Mouse (Mus musculus) left cerebral cortex, adult 18-20 months (tissue): Measurements from ENCODE around the gene Ermard. TPM values are rescaled to one million over a fixed set of nuclear protein-coding genes. Genes with fewer than 3 reads are reported as not detected.

ENCODE experiments used
- DNase-seq, 2 experiments: peaks; one replicate each; pipeline ENCODE4 v3.0.0; 2021 to 2022; ENCODE audit warnings: low spot score in 2 of 2, mixed read lengths in 1 of 2
- total RNA-seq, 2 experiments: library from RNA; stranded (reverse); gene quantifications; 2 replicates each; pipeline ENCODE4 v1.2.3; 2021

Gene Ermard
- total RNA-seq, 2 experiments from 2014 or later: 46.5 to 53.4 TPM

DNA sequence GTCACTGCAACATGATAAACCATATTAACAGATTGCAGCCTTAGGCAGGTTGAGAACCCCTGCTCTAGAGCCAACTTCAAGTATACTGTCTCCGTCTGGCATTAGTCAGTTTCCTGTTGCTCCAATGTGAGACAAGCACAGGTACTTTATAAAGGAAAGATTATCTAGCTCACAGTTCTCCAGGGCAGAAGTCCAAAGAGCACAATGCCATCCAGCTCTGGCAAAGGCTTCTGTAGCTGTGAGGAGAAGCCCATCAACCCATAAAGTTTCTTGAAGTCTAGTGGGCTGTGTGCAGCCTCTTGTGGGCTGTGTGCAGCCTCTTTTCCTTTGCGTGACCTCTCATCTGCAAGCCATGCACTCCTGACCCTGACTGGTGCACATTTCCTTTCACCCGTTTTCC is 74.5 kb downstream of the Ermard start:
- DNase-seq: no peak

DNA sequence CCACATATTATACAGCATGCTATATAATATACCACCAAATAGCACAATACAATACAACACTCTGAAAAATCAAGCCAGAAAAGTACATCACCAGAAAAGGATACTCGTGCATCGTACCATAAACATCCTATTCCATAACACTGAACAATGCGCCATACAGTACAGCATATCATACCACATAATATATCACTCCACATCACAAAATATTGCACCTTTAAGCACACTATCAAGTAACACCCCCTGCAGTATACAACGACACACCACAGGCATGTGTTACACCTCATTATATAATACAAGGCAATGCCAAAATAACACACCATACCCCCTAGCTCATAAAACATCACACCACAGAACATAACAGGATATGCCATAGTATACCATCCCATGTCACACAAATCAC is 79.1 kb downstream of the Ermard start:
- DNase-seq: no peak

DNA sequence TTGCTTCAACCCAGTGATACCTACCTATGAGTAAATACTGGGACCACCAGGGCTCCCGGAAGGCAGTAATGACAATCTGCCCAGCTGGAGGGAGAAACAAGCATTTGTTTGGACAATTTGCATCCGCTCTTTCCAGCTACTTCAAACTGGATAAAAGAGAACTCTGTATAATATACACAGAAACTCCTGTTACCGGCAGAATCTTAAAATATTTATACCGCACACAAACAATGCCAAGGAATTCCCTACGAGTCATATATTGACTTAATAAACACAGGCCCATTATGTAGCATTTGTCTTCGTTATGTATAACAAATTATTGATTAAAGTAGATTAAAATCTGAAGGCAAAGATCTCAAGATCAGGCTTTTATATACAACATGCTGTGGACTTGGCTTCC is 79.6 kb downstream of the Ermard start:
- DNase-seq: no peak

DNA sequence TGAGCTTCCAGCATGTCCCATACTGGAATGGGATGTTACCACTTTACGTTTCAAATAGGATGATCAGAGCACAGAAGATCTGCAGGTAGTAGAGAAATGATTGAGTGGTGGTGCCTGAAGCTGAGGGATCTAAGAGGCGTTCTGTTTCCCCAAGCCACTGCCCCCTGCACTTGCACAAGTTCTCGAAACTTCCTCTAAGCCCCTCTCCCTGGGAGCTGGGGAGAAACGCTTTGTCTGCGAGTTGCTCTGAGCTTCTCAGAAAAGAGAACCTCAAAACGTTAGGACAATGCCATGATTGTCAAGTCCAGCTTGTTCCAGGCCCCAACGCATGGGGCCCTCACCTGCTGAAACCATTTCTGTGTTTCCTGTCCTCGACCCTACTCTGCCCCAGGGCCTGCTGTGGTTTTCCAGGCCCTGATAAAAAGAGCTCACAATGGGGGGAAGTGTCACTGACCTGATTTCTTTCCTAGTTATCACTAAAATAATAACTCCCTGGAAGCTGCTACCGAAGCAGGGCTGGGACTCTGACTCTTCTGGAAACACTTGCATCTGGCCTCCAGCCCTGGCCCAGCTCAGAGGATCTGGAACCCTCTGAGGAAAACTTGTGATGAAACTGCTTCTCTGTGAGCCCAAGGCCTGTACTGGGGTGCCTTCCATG is 88.8 kb downstream of the Ermard start:
- no peak for DNase-seq

DNA sequence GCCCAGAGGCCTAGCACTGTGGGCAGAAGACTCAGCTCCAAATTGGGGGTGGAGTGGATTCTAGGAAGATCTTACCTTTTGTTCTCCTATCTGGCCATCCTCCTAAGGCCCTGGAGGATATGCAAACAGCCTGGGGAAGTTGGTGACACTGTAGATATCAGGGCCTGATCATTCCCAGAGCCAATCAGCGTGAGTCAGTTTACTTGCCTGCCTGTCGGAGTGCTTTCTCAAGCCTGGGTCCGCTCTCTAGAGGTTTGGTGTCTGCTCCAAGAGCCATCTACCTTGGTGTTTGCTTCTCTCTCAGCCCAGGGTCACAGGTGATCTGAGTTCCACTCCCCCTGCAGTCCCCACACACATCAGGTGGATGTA is 89.3 kb downstream of the Ermard start:
- DNase-seq: no peak

DNA sequence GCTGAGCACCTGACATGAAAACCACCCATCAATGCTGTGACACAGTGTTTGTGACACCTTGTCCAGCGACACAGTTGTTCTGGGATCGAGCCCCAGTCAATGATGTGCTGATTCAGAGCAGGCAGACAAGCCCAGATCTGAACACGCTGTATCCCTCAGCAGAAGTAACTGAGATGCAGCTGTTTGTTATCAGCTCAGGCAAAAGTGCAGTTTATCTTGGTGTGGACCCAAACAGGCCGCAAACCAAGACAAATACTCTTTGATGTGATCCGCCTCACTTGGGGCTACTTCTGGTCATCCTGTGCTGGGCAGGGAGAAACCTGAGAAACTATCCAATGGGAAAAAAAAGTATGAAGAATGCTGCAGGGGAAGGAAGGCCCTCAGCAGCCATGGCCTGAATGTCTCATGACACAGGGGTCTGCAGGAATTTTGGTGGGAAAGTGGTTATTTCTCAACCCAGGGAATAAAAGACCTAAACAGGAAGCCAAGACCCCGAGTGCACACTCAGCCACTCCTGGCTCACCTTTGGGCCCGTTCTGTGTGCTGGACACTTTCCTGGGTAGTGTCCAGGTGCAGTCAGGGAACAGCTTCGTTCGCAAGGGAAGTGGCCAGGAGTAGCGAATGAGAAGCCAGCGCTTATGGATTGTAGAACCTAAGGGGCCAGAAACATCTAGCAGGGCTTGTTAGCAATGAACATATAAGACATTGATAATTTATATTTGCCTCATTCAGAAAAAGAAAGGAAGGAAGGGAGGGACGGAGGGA is 94.1 kb downstream of the Ermard start:
- DNase-seq: no peak

DNA sequence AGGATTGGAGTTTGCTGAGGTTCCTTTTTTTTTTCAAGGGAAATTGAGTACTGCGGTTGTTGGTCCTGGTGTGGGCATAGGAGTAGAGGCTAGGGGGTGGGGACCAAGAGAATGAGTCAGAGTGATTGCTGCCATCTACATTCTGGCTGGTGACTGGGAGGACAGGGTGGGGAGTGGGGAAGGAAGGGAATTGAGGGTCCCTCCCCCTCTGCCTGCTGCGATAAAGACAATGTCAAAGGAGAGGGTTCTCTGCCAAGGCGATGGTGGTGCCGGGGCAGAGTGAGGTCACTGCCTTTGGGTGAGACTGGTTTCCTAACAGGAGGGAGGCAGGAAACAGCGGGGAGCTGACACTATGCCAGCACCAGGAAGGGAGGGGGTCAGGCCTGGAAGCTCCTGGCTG is 96.4 kb downstream of the Ermard start:
- no peak for DNase-seq

Other genes with a start within 250 kb of the Ermard start
- 1 to 10 TPM; 3.0 to 3.9 TPM for gene Wdr27, start 98.0 kb upstream of the Ermard start, total RNA-seq
- 10 to 100 TPM; 12.2 to 14.9 TPM for gene 1600012H06Rik, start 98.0 kb upstream of the Ermard start, total RNA-seq
- gene Phf10, start 79.9 kb upstream of the Ermard start, total RNA-seq: 10 to 100 TPM; 57.6 to 57.9 TPM
- gene 9030025P20Rik, start 62.7 kb upstream of the Ermard start, total RNA-seq: 1 to 10 TPM; 4.9 to 5.4 TPM
- not detected for gene Gm3417, start 62.4 kb upstream of the Ermard start, total RNA-seq
- gene Gm3435, start 31.0 kb upstream of the Ermard start, total RNA-seq: 1 to 10 TPM; 3.6 to 5.5 TPM
- gene Tcte3, start 280 bp downstream of the Ermard start, total RNA-seq: 1 to 10 TPM; 1.1 to 1.5 TPM
- 1 to 10 TPM; 7.4 to 7.9 TPM for gene Gm3448, start 329 bp downstream of the Ermard start, total RNA-seq